Mouse (Mus musculus): ENCODE data around the gene Pkd1l2.

- TF ChIP-seq CTCF (IDR thresholded peaks at IDR 0.05; ENCODE audit: low read depth) (no peak), EP300 (IDR thresholded peaks at IDR 0.05; ENCODE audit: low read depth) (no peak)
These were observed 91.0 kb downstream of the Pkd1l2 start for GRCm38 (mm10) chr8:116991241-116991640.

Measured in heart, postnatal 0 days (tissue).